Mouse (Mus musculus) monocyte, adult 59 days (primary cell): ENCODE measurements around the gene Bpifb2. TPM values are rescaled to one million over a fixed set of nuclear protein-coding genes. Genes with fewer than 3 reads are reported as not detected.

ENCODE experiments used
- total RNA-seq, 2 experiments: library from RNA; stranded (reverse); gene quantifications; one replicate each; pipeline ENCODE4 v1.2.4; 2023

Gene Bpifb2
- total RNA-seq, result not detected

DNA sequence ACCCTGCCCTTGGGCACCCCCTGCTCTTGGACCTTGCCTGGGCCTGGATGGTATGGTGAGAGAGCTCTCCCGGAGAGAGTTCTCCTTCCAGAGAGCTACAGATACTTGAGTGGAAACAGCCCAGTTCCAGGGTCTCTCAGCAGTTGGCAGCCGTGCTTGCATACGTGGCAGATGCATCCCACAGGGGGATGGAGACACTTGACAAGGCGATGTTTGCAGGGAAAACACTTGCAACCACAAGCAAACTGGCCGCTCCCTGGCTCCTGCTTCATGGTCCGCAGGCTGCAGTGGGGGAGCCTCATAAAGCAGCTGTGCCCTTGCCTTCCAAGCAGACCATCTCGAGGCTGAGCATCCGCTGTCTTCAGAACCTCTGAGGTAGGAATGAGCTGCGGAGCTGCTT lies at the start of gene Bpifb2:
Gene Bpifb2 (plus strand): TSS at position 301 of the 400 bp plus-strand sequence.

GRCm38 (mm10) chr2:153870984-153871383 lies 3.9 kb upstream of the Bpifb2 start, which contains the start of gene Sun5:
TSS of gene Sun5 (minus strand) at chr2:153871084.

GRCm38 (mm10) chr2:153900088-153900487 lies 25.2 kb downstream of the Bpifb2 start, which contains the start of gene Bpifb6:
TSS of gene Bpifb6 (plus strand) at chr2:153900388.

DNA sequence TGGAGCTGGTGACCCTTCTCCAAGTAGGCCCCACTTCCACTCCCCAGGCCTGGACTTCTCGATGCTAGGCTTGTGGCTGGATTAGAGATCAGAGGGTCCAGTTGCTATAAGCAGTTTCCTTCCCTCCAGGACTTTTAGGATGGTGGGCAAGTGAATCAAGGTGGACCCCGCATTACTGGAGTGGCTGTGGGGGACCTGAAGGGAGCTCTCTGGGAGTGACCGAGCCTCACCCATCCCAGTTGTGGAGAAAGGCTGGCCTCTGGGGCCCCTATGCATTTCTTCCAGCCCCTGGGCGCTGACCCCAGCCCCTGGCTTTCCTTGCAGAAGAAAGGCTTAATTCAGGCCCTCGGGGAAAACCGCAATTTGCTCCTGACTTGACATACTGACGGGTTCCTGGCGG lies 43.1 kb downstream of the Bpifb2 start, which contains the start of gene Bpifb3:
Gene Bpifb3 (plus strand): TSS at position 301 of the 400 bp plus-strand sequence.

GRCm38 (mm10) chr2:153937843-153938242 lies 63.0 kb downstream of the Bpifb2 start, which contains the start of gene Bpifb4:
TSS of gene Bpifb4 (plus strand) at chr2:153938212.

Other genes with a start within 250 kb of the Bpifb2 start
- 10 to 100 TPM; 40.0 to 44.8 TPM for gene Commd7, start 242.3 kb upstream of the Bpifb2 start, total RNA-seq
- gene Dnmt3b, start 225.6 kb upstream of the Bpifb2 start, total RNA-seq, result 1 to 10 TPM; 4.0 to 6.3 TPM
- gene Dnmt3c, start 178.4 kb upstream of the Bpifb2 start, total RNA-seq, result not detected
- gene Mapre1, start 133.8 kb upstream of the Bpifb2 start, total RNA-seq, result 100 to 1,000 TPM; 121 to 123 TPM
- under 1 TPM in 1 of 2 experiments, not detected in 1; 0.50 TPM for gene Efcab8, start 95.1 kb upstream of the Bpifb2 start, total RNA-seq
- not detected for gene Sun5, start 4.0 kb upstream of the Bpifb2 start, total RNA-seq
- gene Bpifb6, start 25.3 kb downstream of the Bpifb2 start, total RNA-seq, result not detected
- not detected for gene Bpifb3, start 43.2 kb downstream of the Bpifb2 start, total RNA-seq
- not detected for gene Bpifb4, start 63.2 kb downstream of the Bpifb2 start, total RNA-seq
- under 1 TPM; 0.52 to 0.88 TPM for gene Bpifa6, start 99.9 kb downstream of the Bpifb2 start, total RNA-seq
- gene Bpifa2, start 133.2 kb downstream of the Bpifb2 start, total RNA-seq, result not detected